Mouse (Mus musculus): ENCODE measurements around the gene Maff.
A peak's percentile ranks its signal among the peaks of the same experiment; 100 is the strongest.

Gene Maff

GRCm38 (mm10) chr15:79361023-79361422 lies 14.6 kb downstream of the Maff start:
- no peak for DNase-seq (ENCODE audit: low spot score in 2 of 2)

- DNase-seq (ENCODE audit: low spot score in 2 of 2), result no peak
Observed at GRCm38 (mm10) chr15:79364120-79364519, 17.7 kb downstream of the Maff start.

GRCm38 (mm10) chr15:79365068-79365467 lies 18.6 kb downstream of the Maff start:
- DNase-seq (ENCODE audit: low spot score in 2 of 2), result no peak

GRCm38 (mm10) chr15:79366402-79366801 lies 20.0 kb downstream of the Maff start:
- no peak for DNase-seq (ENCODE audit: low spot score in 2 of 2)

- DNase-seq (ENCODE audit: low spot score in 2 of 2), result no peak
Observed at GRCm38 (mm10) chr15:79368313-79368811, 21.9 kb downstream of the Maff start.

- no peak for DNase-seq (ENCODE audit: low spot score in 2 of 2)
Observed at GRCm38 (mm10) chr15:79368861-79369440, 22.5 kb downstream of the Maff start.

- DNase-seq (ENCODE audit: low spot score in 2 of 2), result no peak
Observed at GRCm38 (mm10) chr15:79369452-79370280, 23.2 kb downstream of the Maff start.

GRCm38 (mm10) chr15:79370281-79370843 lies 23.9 kb downstream of the Maff start:
- no peak for DNase-seq (ENCODE audit: low spot score in 2 of 2)

- DNase-seq (ENCODE audit: low spot score in 2 of 2), result no peak
Observed at GRCm38 (mm10) chr15:79374760-79375159, 28.3 kb downstream of the Maff start.

- DNase-seq (ENCODE audit: low spot score in 2 of 2), result peak in 1 of 2 experiments; percentile 24
Observed at GRCm38 (mm10) chr15:79377681-79378080, 31.3 kb downstream of the Maff start.

- DNase-seq (ENCODE audit: low spot score in 2 of 2), result no peak
Observed at GRCm38 (mm10) chr15:79378608-79379007, 32.2 kb downstream of the Maff start.

GRCm38 (mm10) chr15:79379658-79380057 lies 33.2 kb downstream of the Maff start:
- DNase-seq (ENCODE audit: low spot score in 2 of 2), result no peak

GRCm38 (mm10) chr15:79380468-79381444 lies 34.3 kb downstream of the Maff start:
- DNase-seq (ENCODE audit: low spot score in 2 of 2), result peak; percentile 55 to 72

- DNase-seq (ENCODE audit: low spot score in 2 of 2), result no peak
Observed at GRCm38 (mm10) chr15:79381644-79382043, 35.2 kb downstream of the Maff start.

GRCm38 (mm10) chr15:79387081-79387480 lies 40.7 kb downstream of the Maff start:
- no peak for DNase-seq (ENCODE audit: low spot score in 2 of 2)

- no peak for DNase-seq (ENCODE audit: low spot score in 2 of 2)
Observed at GRCm38 (mm10) chr15:79387611-79388010, 41.2 kb downstream of the Maff start.

GRCm38 (mm10) chr15:79388171-79388570 lies 41.8 kb downstream of the Maff start:
- DNase-seq (ENCODE audit: low spot score in 2 of 2), result no peak

GRCm38 (mm10) chr15:79390434-79390833 lies 44.0 kb downstream of the Maff start:
- DNase-seq (ENCODE audit: low spot score in 2 of 2), result no peak

GRCm38 (mm10) chr15:79391447-79392093 lies 45.1 kb downstream of the Maff start:
- no peak for DNase-seq (ENCODE audit: low spot score in 2 of 2)

- DNase-seq (ENCODE audit: low spot score in 2 of 2), result no peak
Observed at GRCm38 (mm10) chr15:79392527-79392926, 46.1 kb downstream of the Maff start.

- DNase-seq (ENCODE audit: low spot score in 2 of 2), result no peak
Observed at GRCm38 (mm10) chr15:79393101-79393500, 46.7 kb downstream of the Maff start.
